Mouse (Mus musculus): ENCODE measurements around the gene Unc45b. TPM values are rescaled to one million over a fixed set of nuclear protein-coding genes. Genes with fewer than 3 reads are reported as not detected.
"Not testable (repeated sequence)": the region's sequence is repeated elsewhere in the genome, so short reads cannot be mapped to it uniquely, and the experiment has no call there.

Unc45b gene
- polyA plus RNA-seq, 1 experiment from 2014 or later: 1.6 TPM

DNA sequence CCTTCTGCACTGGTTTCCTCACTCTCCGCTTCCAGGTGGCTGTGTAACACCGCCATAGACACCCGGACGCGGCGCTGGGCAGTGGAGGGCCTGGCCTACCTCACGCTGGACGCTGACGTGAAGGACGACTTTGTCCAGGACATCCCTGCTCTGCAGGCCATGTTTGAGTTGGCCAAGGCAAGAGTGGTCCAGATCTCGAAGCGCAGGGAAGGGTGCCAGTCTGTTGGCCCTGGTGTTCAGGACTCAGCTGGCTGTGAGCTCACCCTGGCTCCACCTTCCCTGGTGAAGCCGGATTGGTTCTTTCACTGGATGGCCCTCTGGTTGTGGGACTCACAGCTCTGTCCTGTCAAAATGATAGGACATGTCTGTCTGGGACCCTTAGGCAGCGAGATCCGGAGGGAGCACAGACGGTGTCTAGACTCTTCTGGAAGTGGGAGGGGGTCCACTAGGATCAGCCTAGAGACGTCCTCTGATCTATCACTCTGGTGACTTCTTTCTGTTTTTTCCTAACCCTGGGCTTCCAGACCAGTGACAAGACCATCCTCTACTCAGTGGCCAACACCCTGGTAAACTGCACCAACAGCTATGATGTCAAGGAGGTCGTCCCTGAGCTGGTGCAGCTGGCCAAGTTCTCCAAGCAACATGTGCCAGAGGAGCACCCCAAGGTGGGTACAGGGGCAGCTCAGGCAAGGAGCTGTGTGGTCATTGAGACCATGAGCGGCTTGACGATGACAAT is 18.7 kb downstream of the Unc45b start:
- H3K4me3 ChIP-seq (ENCODE audit: low read depth, low read length): no peak overlapping the region
- peaks cover 47% of the 10 kb centered on the region for H3K27me3 ChIP-seq (replicated peaks; ENCODE audit: control insufficient read depth, insufficient read depth, low read length)
- H3K4me1 ChIP-seq (replicated peaks; ENCODE audit: control insufficient read depth, insufficient read depth, low read length): 0 out of 2 replicates have a peak, but pooled peaks cover 5% of the 10 kb centered on the region
- ATAC-seq (replicated peaks; ENCODE audit: low FRiP score, low TSS enrichment, low read depth) (no peak), DNase-seq (ENCODE audit: low spot score) (no peak)
- no peaks in the 10 kb centered on the region for H3K9me3 ChIP-seq (ENCODE audit: control insufficient read depth, low read length)
- H3K9ac ChIP-seq (ENCODE audit: low read length): no peak overlapping the region
- no peak overlapping the region for H3K27ac ChIP-seq (ENCODE audit: low read depth)
- WGBS: 30% methylated on average over 20 of the region's 20 CpGs
- no peak overlapping the region for H3K4me2 ChIP-seq (ENCODE audit: low read length)
- no peaks in the 10 kb centered on the region for H3K36me3 ChIP-seq (ENCODE audit: control insufficient read depth, insufficient read depth, low read length)

DNA sequence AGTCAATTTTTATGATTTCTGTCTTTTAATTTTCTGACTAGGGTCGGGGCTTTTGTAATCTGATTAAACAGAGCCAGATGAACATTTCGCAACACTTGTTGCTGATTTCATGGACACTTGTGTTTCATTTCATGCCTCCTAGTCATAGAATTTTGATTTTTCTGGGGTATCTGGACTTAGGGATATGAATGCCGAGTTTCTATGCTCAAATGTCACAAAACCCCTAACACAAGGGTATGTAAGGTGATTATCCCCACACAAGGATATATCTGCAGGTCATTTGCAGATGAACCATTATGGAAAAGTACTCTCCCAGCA is 19.2 kb downstream of the Unc45b start:
- ATAC-seq (replicated peaks; ENCODE audit: low FRiP score, low TSS enrichment, low read depth) (no peak), DNase-seq (ENCODE audit: low spot score) (no peak)
- Histone ChIP-seq H3K4me2 (ENCODE audit: low read length) (no peak overlapping the region), H3K9me3 (ENCODE audit: control insufficient read depth, low read length) (no peaks in the 10 kb centered on the region), H3K9ac (ENCODE audit: low read length) (no peak overlapping the region), H3K27ac (ENCODE audit: low read depth) (no peak overlapping the region), H3K27me3 (replicated peaks; ENCODE audit: control insufficient read depth, insufficient read depth, low read length) (peaks cover 52% of the 10 kb centered on the region), H3K4me1 (replicated peaks; ENCODE audit: control insufficient read depth, insufficient read depth, low read length) (0 out of 2 replicates have a peak, but pooled peaks cover 5% of the 10 kb centered on the region), H3K36me3 (ENCODE audit: control insufficient read depth, insufficient read depth, low read length) (no peaks in the 10 kb centered on the region), H3K4me3 (ENCODE audit: low read depth, low read length) (no peak overlapping the region)
- WGBS: 43% methylated on average over 3 of the region's 3 CpGs

DNA sequence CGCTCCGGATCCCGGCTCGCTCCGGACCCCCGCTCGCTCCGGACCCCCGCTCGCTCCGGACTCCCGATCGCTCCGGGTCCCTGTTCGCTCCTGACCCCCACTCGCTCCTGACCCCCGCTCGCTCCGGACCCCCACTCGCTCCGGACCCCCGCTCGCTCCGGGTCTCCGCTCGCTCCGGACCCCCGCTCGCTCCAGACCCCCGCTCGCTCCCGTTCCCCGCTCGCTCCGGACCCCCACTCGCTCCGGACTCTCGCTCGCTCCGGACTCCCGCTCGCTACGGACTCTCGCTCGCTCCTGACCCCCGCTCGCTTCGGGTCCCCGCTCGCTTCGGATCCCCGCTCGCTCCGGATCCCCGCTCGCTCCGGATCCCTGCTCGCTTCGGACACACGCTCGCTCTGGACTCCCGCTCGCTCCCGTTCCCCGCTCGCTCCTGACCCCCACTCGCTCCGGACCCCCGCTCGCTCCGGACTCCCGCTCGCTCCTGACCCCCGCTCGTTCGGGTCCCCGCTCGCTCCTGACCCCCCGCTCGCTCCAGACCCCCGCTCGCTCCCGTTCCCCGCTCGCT is 20.1 kb downstream of the Unc45b start:
- not testable (repeated sequence) for ATAC-seq (replicated peaks; ENCODE audit: low FRiP score, low TSS enrichment, low read depth); H3K4me1 ChIP-seq (replicated peaks; ENCODE audit: control insufficient read depth, insufficient read depth, low read length); H3K36me3 ChIP-seq (ENCODE audit: control insufficient read depth, insufficient read depth, low read length); H3K9me3 ChIP-seq (ENCODE audit: control insufficient read depth, low read length); DNase-seq (ENCODE audit: low spot score); H3K27ac ChIP-seq (ENCODE audit: low read depth); H3K9ac ChIP-seq (ENCODE audit: low read length)
- peak overlapping the region; percentile 83 for H3K4me2 ChIP-seq (ENCODE audit: low read length)
- H3K27me3 ChIP-seq (replicated peaks; ENCODE audit: control insufficient read depth, insufficient read depth, low read length): peaks cover 58% of the 10 kb centered on the region
- WGBS: under 1% methylated on average over 65 of the region's 85 CpGs
- H3K4me3 ChIP-seq (ENCODE audit: low read depth, low read length): peak overlapping the region; percentile 39

DNA sequence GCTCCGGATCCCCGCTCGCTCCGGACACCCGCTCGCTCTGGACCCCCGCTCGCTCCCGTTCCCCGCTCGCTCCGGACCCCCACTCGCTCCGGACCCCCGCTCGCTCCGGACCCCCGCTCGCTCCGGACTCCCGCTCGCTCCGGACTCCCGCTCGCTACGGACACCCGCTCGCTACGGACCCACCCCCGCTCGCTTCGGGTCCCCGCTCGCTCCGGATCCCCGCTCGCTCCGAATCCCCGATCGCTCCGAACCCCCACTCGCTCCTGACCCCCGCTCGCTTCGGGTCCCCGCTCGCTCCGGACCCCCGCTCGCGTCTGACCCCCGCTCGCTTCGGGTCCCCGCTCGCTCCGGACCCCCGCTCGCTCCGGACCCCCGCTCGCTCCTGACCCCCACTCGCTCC is 20.8 kb downstream of the Unc45b start:
- DNase-seq (ENCODE audit: low spot score); H3K36me3 ChIP-seq (ENCODE audit: control insufficient read depth, insufficient read depth, low read length); H3K9me3 ChIP-seq (ENCODE audit: control insufficient read depth, low read length); H3K4me1 ChIP-seq (replicated peaks; ENCODE audit: control insufficient read depth, insufficient read depth, low read length); H3K27ac ChIP-seq (ENCODE audit: low read depth); H3K9ac ChIP-seq (ENCODE audit: low read length); ATAC-seq (replicated peaks; ENCODE audit: low FRiP score, low TSS enrichment, low read depth): not testable (repeated sequence)
- WGBS: under 1% methylated on average over 53 of the region's 63 CpGs
- Histone ChIP-seq H3K27me3 (replicated peaks; ENCODE audit: control insufficient read depth, insufficient read depth, low read length) (peaks cover 60% of the 10 kb centered on the region), H3K4me2 (ENCODE audit: low read length) (peak overlapping the region; percentile 83), H3K4me3 (ENCODE audit: low read depth, low read length) (peak overlapping the region; percentile 39)

DNA sequence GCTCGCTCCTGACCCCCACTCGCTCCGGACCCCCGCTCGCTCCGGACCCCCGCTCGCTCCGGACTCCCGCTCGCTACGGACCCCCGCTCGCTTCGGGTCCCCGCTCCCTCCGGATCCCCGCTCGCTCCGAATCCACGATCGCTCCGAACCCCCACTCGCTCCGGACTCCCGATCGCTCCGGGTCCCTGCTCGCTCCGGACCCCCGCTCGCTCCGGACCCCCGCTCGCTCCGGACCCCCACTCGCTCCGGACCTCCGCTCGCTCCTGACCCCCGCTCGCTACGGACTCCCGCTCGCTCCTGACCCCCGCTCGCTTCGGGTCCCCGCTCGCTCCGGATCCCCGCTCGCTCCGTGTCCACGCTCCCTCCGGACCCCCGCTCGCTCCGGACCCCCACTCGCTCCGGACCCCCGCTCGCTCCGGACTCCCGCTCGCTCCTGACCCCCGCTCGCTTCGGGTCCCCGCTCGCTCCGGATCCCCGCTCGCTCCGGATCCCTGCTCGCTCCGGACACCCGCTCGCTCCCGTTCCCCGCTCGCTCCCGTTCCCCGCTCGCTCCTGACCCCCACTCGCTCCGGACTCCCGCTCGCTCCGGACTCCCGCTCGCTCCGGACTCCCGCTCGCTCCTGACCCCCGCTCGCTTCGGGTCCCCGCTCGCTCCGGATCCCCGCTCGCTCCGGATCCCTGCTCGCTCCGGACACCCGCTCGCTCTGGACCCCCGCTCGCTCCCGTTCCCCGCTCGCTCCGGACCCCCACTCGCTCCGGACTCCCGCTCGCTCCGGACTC is 21.5 kb downstream of the Unc45b start:
- 2% methylated on average over 101 of the region's 119 CpGs for WGBS

DNA sequence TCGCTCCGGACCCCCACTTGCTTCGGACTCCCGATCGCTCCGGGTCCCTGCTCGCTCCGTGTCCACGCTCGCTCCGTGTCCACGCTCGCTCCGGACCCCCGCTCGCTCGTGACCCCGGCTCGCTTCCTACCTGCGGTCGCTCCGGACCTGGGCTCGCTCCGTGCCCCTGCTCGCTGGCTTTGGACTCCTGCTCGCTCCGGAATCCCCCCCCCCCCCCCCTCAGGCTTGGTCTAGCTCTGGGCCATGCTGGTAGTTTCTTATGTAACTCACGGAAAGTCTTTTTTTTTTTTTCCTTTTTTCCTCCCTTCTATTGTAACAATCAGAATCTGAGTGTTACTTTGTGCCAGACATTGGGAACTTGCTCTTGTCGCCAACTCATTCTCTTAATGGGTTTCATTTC is 22.8 kb downstream of the Unc45b start:
- WGBS: 3% methylated on average over 28 of the region's 29 CpGs
- Histone ChIP-seq H3K4me1 (replicated peaks; ENCODE audit: control insufficient read depth, insufficient read depth, low read length) (0 out of 2 replicates have a peak, but pooled peaks cover 5% of the 10 kb centered on the region), H3K27me3 (replicated peaks; ENCODE audit: control insufficient read depth, insufficient read depth, low read length) (peaks cover 70% of the 10 kb centered on the region), H3K27ac (ENCODE audit: low read depth) (no peak overlapping the region), H3K4me2 (ENCODE audit: low read length) (peak overlapping the region; percentile 83), H3K9me3 (ENCODE audit: control insufficient read depth, low read length) (no peaks in the 10 kb centered on the region), H3K4me3 (ENCODE audit: low read depth, low read length) (peak overlapping the region; percentile 39), H3K9ac (ENCODE audit: low read length) (no peak overlapping the region), H3K36me3 (ENCODE audit: control insufficient read depth, insufficient read depth, low read length) (no peaks in the 10 kb centered on the region)
- ATAC-seq (replicated peaks; ENCODE audit: low FRiP score, low TSS enrichment, low read depth): no peak
- no peak for DNase-seq (ENCODE audit: low spot score)

More for the DNA sequence above, 21.5 kb downstream of the Unc45b start:
- Histone ChIP-seq H3K27me3 (replicated peaks; ENCODE audit: control insufficient read depth, insufficient read depth, low read length) (peaks cover 63% of the 10 kb centered on the region), H3K4me2 (ENCODE audit: low read length) (peak overlapping the region; percentile 83), H3K9ac (ENCODE audit: low read length) (peak overlapping the region; percentile 25), H3K4me3 (ENCODE audit: low read depth, low read length) (peak overlapping the region; percentile 39)
- H3K4me1 ChIP-seq (replicated peaks; ENCODE audit: control insufficient read depth, insufficient read depth, low read length); ATAC-seq (replicated peaks; ENCODE audit: low FRiP score, low TSS enrichment, low read depth); H3K27ac ChIP-seq (ENCODE audit: low read depth); DNase-seq (ENCODE audit: low spot score); H3K36me3 ChIP-seq (ENCODE audit: control insufficient read depth, insufficient read depth, low read length); H3K9me3 ChIP-seq (ENCODE audit: control insufficient read depth, low read length): not testable (repeated sequence)

DNA sequence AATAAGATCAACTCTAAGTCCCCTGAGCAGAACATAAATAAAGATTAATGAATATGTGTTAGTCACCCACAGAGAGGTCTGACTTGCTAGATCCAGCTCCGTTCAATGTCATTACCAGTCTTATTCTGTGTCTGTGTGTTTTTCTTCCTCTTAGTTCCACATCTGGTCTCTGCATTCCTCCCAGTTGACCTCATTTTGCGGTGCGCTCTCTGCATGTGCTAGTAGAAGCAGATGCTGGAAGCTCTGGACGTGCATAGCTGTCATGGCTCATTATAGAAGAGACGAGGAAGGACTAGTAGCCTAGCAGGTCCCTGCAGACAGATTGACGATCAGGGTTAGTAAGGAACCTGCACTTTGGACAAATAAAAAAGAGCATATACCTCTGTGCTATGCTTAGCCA is 33.0 kb downstream of the Unc45b start:
- 62% methylated on average over 6 of the region's 6 CpGs for WGBS
- H3K4me2 ChIP-seq (ENCODE audit: low read length): no peak overlapping the region
- H3K9ac ChIP-seq (ENCODE audit: low read length): no peak overlapping the region
- no peak overlapping the region for H3K4me3 ChIP-seq (ENCODE audit: low read depth, low read length)
- no peaks in the 10 kb centered on the region for H3K9me3 ChIP-seq (ENCODE audit: control insufficient read depth, low read length)
- no peak for ATAC-seq (replicated peaks; ENCODE audit: low FRiP score, low TSS enrichment, low read depth)
- peaks cover 8% of the 10 kb centered on the region; the same call in 1 of the 2 replicates for H3K27me3 ChIP-seq (replicated peaks; ENCODE audit: control insufficient read depth, insufficient read depth, low read length)
- H3K27ac ChIP-seq (ENCODE audit: low read depth): no peak overlapping the region
- DNase-seq (ENCODE audit: low spot score): no peak
- H3K4me1 ChIP-seq (replicated peaks; ENCODE audit: control insufficient read depth, insufficient read depth, low read length): no peaks in the 10 kb centered on the region
- H3K36me3 ChIP-seq (ENCODE audit: control insufficient read depth, insufficient read depth, low read length): no peaks in the 10 kb centered on the region

DNA sequence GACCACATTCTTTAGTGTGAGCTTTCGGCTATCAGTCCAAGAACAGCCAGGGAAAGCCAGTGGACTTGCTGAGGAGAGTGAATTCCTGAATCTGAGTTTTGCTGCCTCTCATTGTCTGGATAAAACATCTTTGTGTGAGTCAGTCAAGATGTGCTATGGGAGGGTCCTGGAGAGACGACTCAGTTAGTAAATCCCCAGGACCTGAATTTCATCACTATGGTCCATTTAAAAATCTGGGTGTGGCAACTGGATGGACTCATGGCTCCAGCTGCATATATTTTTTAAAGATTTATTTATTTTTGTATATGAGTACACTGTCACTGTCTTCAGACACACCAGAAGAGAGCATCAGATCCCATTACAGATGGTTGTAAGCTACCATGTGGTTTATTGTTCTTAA is 35.3 kb downstream of the Unc45b start:
- Histone ChIP-seq H3K27me3 (replicated peaks; ENCODE audit: control insufficient read depth, insufficient read depth, low read length) (peaks cover 13% of the 10 kb centered on the region), H3K9me3 (ENCODE audit: control insufficient read depth, low read length) (no peaks in the 10 kb centered on the region), H3K4me3 (ENCODE audit: low read depth, low read length) (no peak overlapping the region), H3K4me2 (ENCODE audit: low read length) (no peak overlapping the region), H3K9ac (ENCODE audit: low read length) (no peak overlapping the region), H3K4me1 (replicated peaks; ENCODE audit: control insufficient read depth, insufficient read depth, low read length) (no peaks in the 10 kb centered on the region; the same call in 1 of the 2 replicates), H3K36me3 (ENCODE audit: control insufficient read depth, insufficient read depth, low read length) (no peaks in the 10 kb centered on the region), H3K27ac (ENCODE audit: low read depth) (no peak overlapping the region)
- 60% methylated on average over 2 of the region's 2 CpGs for WGBS
- DNase-seq (ENCODE audit: low spot score) (no peak), ATAC-seq (replicated peaks; ENCODE audit: low FRiP score, low TSS enrichment, low read depth) (no peak)
